Mouse (Mus musculus) midbrain, embryonic 14.5 days (tissue): ENCODE measurements at regions not wholly inside any gene's neighbourhood (a gene's known extent, or its start where the extent isn't known, plus 50 kb on each side); places are given as distances from the start of the nearest gene placed in this dataset.

ENCODE experiments used
- ATAC-seq: fragments of 200-750 bp; cut with Nextera tagmentation; 2 replicates; pipeline ENCODE4 v1.8.0; 2017; ENCODE audit warnings: moderate number of reproducible peaks, moderate library complexity; ENCODE audit not compliant: low FRiP score, low TSS enrichment
- DNase-seq: peaks from one replicate; pipeline ENCODE4 v3.0.0-alpha.2; 2015
- H3K27ac ChIP-seq: fragments of 300-500 bp; sonication (generic); replicated peaks from 2 replicates; pipeline ENCODE4 v1.5.1; 2014; ENCODE audit warnings: mild to moderate bottlenecking, low read depth, low read length, moderate library complexity
- H3K27me3 ChIP-seq: fragments of 300-500 bp; sonication (generic); 2 replicates; pipeline ENCODE4 v1.6.1; 2014; ENCODE audit warnings: low read length, control low read depth, mixed read lengths; ENCODE audit not compliant: control insufficient read depth, insufficient read depth
- H3K36me3 ChIP-seq: fragments of 300-500 bp; sonication (generic); 2 replicates; pipeline ENCODE4 v1.6.1; 2014; ENCODE audit warnings: low read length, control low read depth; ENCODE audit not compliant: control insufficient read depth, insufficient read depth
- H3K4me1 ChIP-seq: fragments of 300-500 bp; sonication (generic); 2 replicates; pipeline ENCODE4 v1.6.1; 2014; ENCODE audit warnings: mild to moderate bottlenecking, antibody characterized with exemption, low read length, control low read depth; ENCODE audit not compliant: control insufficient read depth, insufficient read depth
- H3K4me2 ChIP-seq: fragments of 300-500 bp; sonication (generic); 2 replicates; pipeline ENCODE4 v1.6.1; 2014; ENCODE audit warnings: mild to moderate bottlenecking, low read length, moderate library complexity
- H3K4me3 ChIP-seq: fragments of 300-500 bp; sonication (generic); replicated peaks from 2 replicates; pipeline ENCODE4 v1.5.1; 2014; ENCODE audit warnings: low read depth, low read length
- H3K9ac ChIP-seq: fragments of 300-500 bp; sonication (generic); replicated peaks from 2 replicates; pipeline ENCODE4 v1.6.1; 2014; ENCODE audit warnings: mild to moderate bottlenecking, low read length, moderate library complexity
- H3K9me3 ChIP-seq: fragments of 300-500 bp; sonication (generic); 2 replicates; pipeline ENCODE4 v1.6.1; 2016; ENCODE audit warnings: low read length, control low read depth, mixed read lengths; ENCODE audit not compliant: control insufficient read depth
- WGBS: fragments of 180-500 bp; shearing (Covaris S2); extraction: QIAGEN DNeasy Blood & Tissue Kit; methylation state at CpG from one replicate; pipeline ENCODE4 v1.1.7; 2014; 5-methylcytosine and 5-hydroxymethylcytosine counted together

GRCm38 (mm10) chr5:47254835-47255369 lies 728.0 kb upstream of the Slit2 start:
- no peaks in the 10 kb centered on the region for H3K4me1 ChIP-seq
- no peak overlapping the region for H3K4me2 ChIP-seq
- no peak for ATAC-seq
- H3K9ac ChIP-seq: no peak overlapping the region
- no peak for DNase-seq
- no peak overlapping the region for H3K27ac ChIP-seq
- no peaks in the 10 kb centered on the region for H3K36me3 ChIP-seq
- no peak overlapping the region for H3K4me3 ChIP-seq
- no peaks in the 10 kb centered on the region for H3K9me3 ChIP-seq
- no peaks in the 10 kb centered on the region for H3K27me3 ChIP-seq

- no peaks in the 10 kb centered on the region for H3K27me3 ChIP-seq
- no peaks in the 10 kb centered on the region for H3K36me3 ChIP-seq
- no peaks in the 10 kb centered on the region for H3K9me3 ChIP-seq
- no peak overlapping the region for H3K4me2 ChIP-seq
- no peak overlapping the region for H3K4me3 ChIP-seq
- DNase-seq (peak; percentile 31), ATAC-seq (peak; percentile 50; the same call in 1 of the 2 replicates)
- 26% methylated on average over 5 of the region's 5 CpGs for WGBS
- H3K27ac ChIP-seq: no peak overlapping the region
- H3K4me1 ChIP-seq: no peaks in the 10 kb centered on the region
- no peak overlapping the region for H3K9ac ChIP-seq
Measured at GRCm38 (mm10) chr5:47261658-47262411, 721.1 kb upstream of the Slit2 start.

- DNase-seq: no peak
- Histone ChIP-seq H3K4me1 (no peaks in the 10 kb centered on the region), H3K4me3 (no peak overlapping the region), H3K27me3 (no peaks in the 10 kb centered on the region), H3K9ac (no peak overlapping the region), H3K27ac (no peak overlapping the region), H3K36me3 (no peaks in the 10 kb centered on the region), H3K4me2 (no peak overlapping the region), H3K9me3 (no peaks in the 10 kb centered on the region)
- no peak for ATAC-seq
- 86% methylated on average over 3 of the region's 3 CpGs for WGBS
Measured at GRCm38 (mm10) chr5:47272642-47273041, 710.3 kb upstream of the Slit2 start.

- DNase-seq (no peak), ATAC-seq (no peak)
- Histone ChIP-seq H3K9me3 (no peaks in the 10 kb centered on the region), H3K4me1 (no peaks in the 10 kb centered on the region), H3K27ac (no peak overlapping the region), H3K27me3 (no peaks in the 10 kb centered on the region), H3K4me2 (no peak overlapping the region), H3K9ac (no peak overlapping the region), H3K4me3 (no peak overlapping the region), H3K36me3 (no peaks in the 10 kb centered on the region)
- 55% methylated on average over 9 of the region's 9 CpGs for WGBS
Measured at GRCm38 (mm10) chr5:47273389-47274255, 709.3 kb upstream of the Slit2 start.

- 84% methylated on average over 1 of the region's 1 CpGs for WGBS
- no peak overlapping the region for H3K4me3 ChIP-seq
- no peak overlapping the region for H3K27ac ChIP-seq
Measured at GRCm38 (mm10) chr5:47274256-47274638, 708.7 kb upstream of the Slit2 start.

GRCm38 (mm10) chr5:47276231-47277195 lies 706.4 kb upstream of the Slit2 start:
- Histone ChIP-seq H3K4me3 (no peak overlapping the region), H3K4me1 (no peaks in the 10 kb centered on the region), H3K9me3 (no peaks in the 10 kb centered on the region), H3K36me3 (no peaks in the 10 kb centered on the region), H3K9ac (no peak overlapping the region), H3K27ac (no peak overlapping the region), H3K27me3 (no peaks in the 10 kb centered on the region), H3K4me2 (no peak overlapping the region)
- WGBS: 29% methylated on average over 5 of the region's 5 CpGs
- ATAC-seq: no peak
- DNase-seq: no peak

More at GRCm38 (mm10) chr5:47274256-47274638, 708.7 kb upstream of the Slit2 start:
- no peak overlapping the region for H3K4me2 ChIP-seq
- no peak for DNase-seq
- no peak for ATAC-seq
- H3K4me1 ChIP-seq: no peaks in the 10 kb centered on the region
- H3K27me3 ChIP-seq: no peaks in the 10 kb centered on the region
- H3K9ac ChIP-seq: no peak overlapping the region
- H3K9me3 ChIP-seq: no peaks in the 10 kb centered on the region
- H3K36me3 ChIP-seq: no peaks in the 10 kb centered on the region

GRCm38 (mm10) chr5:47279630-47280029 lies 703.3 kb upstream of the Slit2 start:
- no peak overlapping the region for H3K9ac ChIP-seq
- no peaks in the 10 kb centered on the region for H3K36me3 ChIP-seq
- H3K9me3 ChIP-seq: no peaks in the 10 kb centered on the region
- ATAC-seq (no peak), DNase-seq (no peak)
- H3K4me2 ChIP-seq: no peak overlapping the region
- H3K27me3 ChIP-seq: no peaks in the 10 kb centered on the region
- H3K4me3 ChIP-seq: no peak overlapping the region
- no peaks in the 10 kb centered on the region for H3K4me1 ChIP-seq
- 94% methylated on average over 3 of the region's 3 CpGs for WGBS
- no peak overlapping the region for H3K27ac ChIP-seq

GRCm38 (mm10) chr5:47299602-47300001 lies 683.3 kb upstream of the Slit2 start:
- H3K27ac ChIP-seq: no peak overlapping the region
- no peak for DNase-seq

More at GRCm38 (mm10) chr5:47299602-47300001, 683.3 kb upstream of the Slit2 start:
- Histone ChIP-seq H3K4me2 (no peak overlapping the region), H3K27me3 (no peaks in the 10 kb centered on the region), H3K9me3 (no peaks in the 10 kb centered on the region), H3K9ac (no peak overlapping the region), H3K4me3 (no peak overlapping the region), H3K36me3 (no peaks in the 10 kb centered on the region), H3K4me1 (no peaks in the 10 kb centered on the region)
- ATAC-seq: no peak
- WGBS: 82% methylated on average over 4 of the region's 4 CpGs
